Mouse (Mus musculus): ENCODE results near the gene Mup3. TPM values are rescaled to one million over a fixed set of nuclear protein-coding genes. Genes with fewer than 3 reads are reported as not detected.
"Not testable (repeated sequence)": the region's sequence is repeated elsewhere in the genome, so short reads cannot be mapped to it uniquely, and the experiment has no call there.

Gene Mup3
- total RNA-seq (2015) (not detected in 2 replicates), total RNA-seq (2017) (not detected in 2 replicates)

- ATAC-seq (ENCODE audit: poor library complexity, severe bottlenecking) = no peak
These were observed at the start of gene Mup3 for GRCm38 (mm10) chr4:62087241-62087640. TSS of gene Mup3 (minus strand) at chr4:62087342.

GRCm38 (mm10) chr4:62133706-62134105, 46.6 kb upstream of the Mup3 start:
- no peak for ATAC-seq (ENCODE audit: poor library complexity, severe bottlenecking)

- ATAC-seq (ENCODE audit: poor library complexity, severe bottlenecking) = not testable (repeated sequence)
These were observed 16.2 kb upstream of the Mup3 start for GRCm38 (mm10) chr4:62103366-62103765.

- ATAC-seq (ENCODE audit: poor library complexity, severe bottlenecking) = no peak
These were observed 811 bp upstream of the Mup3 start for GRCm38 (mm10) chr4:62087953-62088352.

GRCm38 (mm10) chr4:62082755-62083154, 4.4 kb downstream of the Mup3 start:
- ATAC-seq (ENCODE audit: poor library complexity, severe bottlenecking) = no peak

GRCm38 (mm10) chr4:62075126-62075525, 12.0 kb downstream of the Mup3 start:
- no peak for ATAC-seq (ENCODE audit: poor library complexity, severe bottlenecking)

GRCm38 (mm10) chr4:62054780-62055179, 32.4 kb downstream of the Mup3 start:
- not testable (repeated sequence) for ATAC-seq (ENCODE audit: poor library complexity, severe bottlenecking)

GRCm38 (mm10) chr4:62054058-62054457, 33.1 kb downstream of the Mup3 start, which contains the start of gene Mup20:
TSS of gene Mup20 (minus strand) at chr4:62054158.
- not testable (repeated sequence) for ATAC-seq (ENCODE audit: poor library complexity, severe bottlenecking)

Other genes with a start within 250 kb of the Mup3 start
- gene Mup20, start 33.2 kb downstream of the Mup3 start, total RNA-seq (2015) = not detected in 2 replicates
- gene Mup20, start 33.2 kb downstream of the Mup3 start, total RNA-seq (2017) = not detected in 2 replicates
- not detected in 2 replicates for gene Mup21, start 63.5 kb upstream of the Mup3 start, total RNA-seq (2015)
- gene Mup21, start 63.5 kb upstream of the Mup3 start, total RNA-seq (2017) = not detected in 2 replicates
- gene Zfp37, start 143.7 kb upstream of the Mup3 start, total RNA-seq (2015) = not detected in 2 replicates
- not detected in 2 replicates for gene Zfp37, start 143.7 kb upstream of the Mup3 start, total RNA-seq (2017)
- 61.5 and 74.8 TPM in 2 replicates for gene Slc31a2, start 175.2 kb upstream of the Mup3 start, total RNA-seq (2015)
- gene Slc31a2, start 175.2 kb upstream of the Mup3 start, total RNA-seq (2017) = 49.5 and 54.3 TPM in 2 replicates

Measured in megakaryocyte, adult 5-6 weeks (primary cell).